Mouse (Mus musculus): ENCODE results near the gene Arcn1.

- TF ChIP-seq TCF12 (IDR thresholded peaks at IDR 0.05; ENCODE audit: insufficient read depth, poor library complexity, severe bottlenecking) (no peak), USF1 (IDR thresholded peaks at IDR 0.05; ENCODE audit: low read depth) (no peak), MYOD1 (IDR thresholded peaks at IDR 0.05; ENCODE audit: control insufficient read depth in 1 of 3, insufficient read length in 2 of 3, low read depth in 2 of 3) (no peak), POLR2A (IDR thresholded peaks at IDR 0.05; ENCODE audit: insufficient read length, low read depth) (no peak), MAX (IDR thresholded peaks at IDR 0.05; ENCODE audit: low read depth) (no peak)
Measured at GRCm38 (mm10) chr9:44707749-44708428, 59.8 kb downstream of the Arcn1 start.

All from myocyte (in vitro differentiated cells).